Mouse (Mus musculus): ENCODE data around the gene Syf2. TPM values are rescaled to one million over a fixed set of nuclear protein-coding genes. Genes with fewer than 3 reads are reported as not detected.

The Syf2 gene
- polyA plus RNA-seq, 1 experiment from 2014 or later, result 68.1 TPM

DNA sequence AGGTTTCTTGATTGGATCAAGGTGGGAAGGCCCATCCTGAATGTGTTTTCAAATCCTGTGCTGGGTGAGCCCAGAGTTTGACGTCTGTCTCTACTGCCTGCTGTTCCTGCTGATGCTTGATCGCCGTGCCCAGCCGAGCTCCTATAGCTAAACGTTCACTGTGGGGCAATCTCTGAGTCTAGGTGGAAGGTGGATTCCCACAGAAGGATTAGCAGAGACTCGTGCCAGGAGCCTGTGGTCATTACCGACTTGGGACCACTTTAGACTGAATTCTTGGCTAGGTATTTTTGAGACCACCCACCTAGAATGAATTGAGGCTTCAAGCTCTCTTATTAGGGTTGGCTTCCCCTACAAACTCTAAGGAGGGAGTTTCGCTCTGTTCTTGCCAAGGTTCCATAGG is 48.2 kb downstream of the Syf2 start:
- Histone ChIP-seq H3K4me3 (ENCODE audit: low read depth, low read length) (no peak overlapping the region), H3K4me2 (ENCODE audit: low read length) (no peak overlapping the region), H3K9me3 (replicated peaks; ENCODE audit: control insufficient read depth, low read length) (no peaks in the 10 kb centered on the region), H3K4me1 (ENCODE audit: control insufficient read depth, insufficient read depth, low read length) (peaks cover 3% of the 10 kb centered on the region; the same call in 1 of the 2 replicates), H3K9ac (ENCODE audit: low read length) (no peak overlapping the region), H3K36me3 (ENCODE audit: control insufficient read depth, insufficient read depth, low read length) (no peaks in the 10 kb centered on the region), H3K27ac (ENCODE audit: low read depth, low read length) (no peak overlapping the region), H3K27me3 (replicated peaks; ENCODE audit: control insufficient read depth, insufficient read depth, low read length) (no peaks in the 10 kb centered on the region)
- ATAC-seq, result no peak
- no peak for DNase-seq (ENCODE audit: low spot score)
- 65% methylated on average over 8 of the region's 8 CpGs for WGBS

DNA sequence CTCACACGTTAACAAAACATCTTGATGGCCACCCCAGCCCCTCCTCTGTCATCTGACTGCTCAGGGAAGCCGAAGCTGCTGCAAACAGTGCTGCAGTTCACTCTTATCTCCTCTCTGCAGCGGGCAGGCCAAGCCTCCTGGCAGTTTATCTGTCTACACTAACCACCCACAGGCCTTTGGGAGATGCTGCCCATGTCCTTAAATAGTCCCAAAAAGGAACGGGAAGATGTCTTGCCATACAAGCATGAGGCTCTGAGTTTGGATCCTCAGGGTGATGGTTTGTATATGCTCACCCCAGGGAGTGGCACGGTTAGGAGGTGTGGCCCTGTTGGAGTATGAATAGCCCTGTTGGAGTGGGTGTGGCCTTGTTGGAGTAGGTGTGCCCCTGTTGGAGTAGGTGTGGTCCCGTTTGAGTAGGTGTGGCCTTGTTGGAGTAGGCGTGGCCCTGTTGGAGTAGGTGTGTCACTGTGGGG is 51.3 kb downstream of the Syf2 start:
- DNase-seq (ENCODE audit: low spot score), result no peak
- Histone ChIP-seq H3K4me2 (ENCODE audit: low read length) (no peak overlapping the region), H3K36me3 (ENCODE audit: control insufficient read depth, insufficient read depth, low read length) (no peaks in the 10 kb centered on the region), H3K9me3 (replicated peaks; ENCODE audit: control insufficient read depth, low read length) (no peaks in the 10 kb centered on the region), H3K4me3 (ENCODE audit: low read depth, low read length) (no peak overlapping the region), H3K27ac (ENCODE audit: low read depth, low read length) (no peak overlapping the region), H3K4me1 (ENCODE audit: control insufficient read depth, insufficient read depth, low read length) (no peaks in the 10 kb centered on the region), H3K27me3 (replicated peaks; ENCODE audit: control insufficient read depth, insufficient read depth, low read length) (no peaks in the 10 kb centered on the region), H3K9ac (ENCODE audit: low read length) (no peak overlapping the region)
- 68% methylated on average over 7 of the region's 7 CpGs for WGBS
- ATAC-seq, result no peak

DNA sequence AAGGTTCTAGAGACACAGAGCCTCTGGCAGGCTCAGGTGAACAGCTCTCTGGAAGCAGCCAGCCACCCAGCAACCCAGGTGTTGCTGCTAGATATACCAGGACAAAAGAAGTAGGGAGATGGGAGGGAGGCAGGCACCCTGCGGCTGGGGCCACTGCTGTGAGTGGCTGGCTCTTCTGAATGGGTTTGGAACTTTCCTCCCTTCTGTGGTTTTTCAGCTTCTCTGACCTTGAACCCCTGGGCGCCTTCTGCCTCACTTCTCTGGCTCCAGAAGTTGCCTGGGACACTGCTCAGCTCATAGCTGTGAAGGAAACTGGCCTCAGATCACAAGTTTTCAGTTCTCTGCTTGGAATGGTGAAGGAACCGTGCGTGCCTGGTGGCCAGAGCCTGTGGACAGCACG is 52.4 kb downstream of the Syf2 start:
- WGBS, result 53% methylated on average over 5 of the region's 5 CpGs
- Histone ChIP-seq H3K27ac (ENCODE audit: low read depth, low read length) (no peak overlapping the region), H3K36me3 (ENCODE audit: control insufficient read depth, insufficient read depth, low read length) (no peaks in the 10 kb centered on the region), H3K9me3 (replicated peaks; ENCODE audit: control insufficient read depth, low read length) (no peaks in the 10 kb centered on the region), H3K4me3 (ENCODE audit: low read depth, low read length) (no peak overlapping the region), H3K4me2 (ENCODE audit: low read length) (no peak overlapping the region), H3K4me1 (ENCODE audit: control insufficient read depth, insufficient read depth, low read length) (no peaks in the 10 kb centered on the region), H3K9ac (ENCODE audit: low read length) (no peak overlapping the region), H3K27me3 (replicated peaks; ENCODE audit: control insufficient read depth, insufficient read depth, low read length) (no peaks in the 10 kb centered on the region)
- ATAC-seq, result no peak
- DNase-seq (ENCODE audit: low spot score), result no peak

DNA sequence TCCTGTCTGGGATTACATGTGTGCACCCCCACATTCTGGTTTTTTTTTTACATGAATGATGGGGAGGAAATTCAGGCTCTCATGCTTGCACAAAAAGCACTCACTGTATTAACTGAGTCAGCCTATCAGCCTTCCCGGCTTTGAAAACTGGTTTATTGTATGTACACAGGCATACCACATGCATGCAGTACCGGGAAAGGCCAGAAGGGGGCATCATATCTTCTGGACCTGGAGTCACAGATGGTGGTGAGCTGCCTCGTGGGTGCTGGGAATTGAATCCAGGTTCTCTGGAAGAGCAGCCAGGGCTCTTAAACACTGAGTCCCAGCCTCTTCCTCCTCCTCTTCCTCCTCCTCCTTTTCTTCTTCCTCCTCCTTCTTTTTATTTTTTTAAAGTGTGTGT is 53.9 kb downstream of the Syf2 start:
- 81% methylated on average over 3 of the region's 3 CpGs for WGBS
- no peaks in the 10 kb centered on the region for H3K9me3 ChIP-seq (replicated peaks; ENCODE audit: control insufficient read depth, low read length)
- H3K4me1 ChIP-seq (ENCODE audit: control insufficient read depth, insufficient read depth, low read length), result no peaks in the 10 kb centered on the region
- H3K9ac ChIP-seq (ENCODE audit: low read length), result no peak overlapping the region
- no peaks in the 10 kb centered on the region for H3K27me3 ChIP-seq (replicated peaks; ENCODE audit: control insufficient read depth, insufficient read depth, low read length)
- no peaks in the 10 kb centered on the region for H3K36me3 ChIP-seq (ENCODE audit: control insufficient read depth, insufficient read depth, low read length)
- H3K4me2 ChIP-seq (ENCODE audit: low read length), result no peak overlapping the region
- no peak for DNase-seq (ENCODE audit: low spot score)
- no peak for ATAC-seq
- no peak overlapping the region for H3K27ac ChIP-seq (ENCODE audit: low read depth, low read length)
- H3K4me3 ChIP-seq (ENCODE audit: low read depth, low read length), result no peak overlapping the region

DNA sequence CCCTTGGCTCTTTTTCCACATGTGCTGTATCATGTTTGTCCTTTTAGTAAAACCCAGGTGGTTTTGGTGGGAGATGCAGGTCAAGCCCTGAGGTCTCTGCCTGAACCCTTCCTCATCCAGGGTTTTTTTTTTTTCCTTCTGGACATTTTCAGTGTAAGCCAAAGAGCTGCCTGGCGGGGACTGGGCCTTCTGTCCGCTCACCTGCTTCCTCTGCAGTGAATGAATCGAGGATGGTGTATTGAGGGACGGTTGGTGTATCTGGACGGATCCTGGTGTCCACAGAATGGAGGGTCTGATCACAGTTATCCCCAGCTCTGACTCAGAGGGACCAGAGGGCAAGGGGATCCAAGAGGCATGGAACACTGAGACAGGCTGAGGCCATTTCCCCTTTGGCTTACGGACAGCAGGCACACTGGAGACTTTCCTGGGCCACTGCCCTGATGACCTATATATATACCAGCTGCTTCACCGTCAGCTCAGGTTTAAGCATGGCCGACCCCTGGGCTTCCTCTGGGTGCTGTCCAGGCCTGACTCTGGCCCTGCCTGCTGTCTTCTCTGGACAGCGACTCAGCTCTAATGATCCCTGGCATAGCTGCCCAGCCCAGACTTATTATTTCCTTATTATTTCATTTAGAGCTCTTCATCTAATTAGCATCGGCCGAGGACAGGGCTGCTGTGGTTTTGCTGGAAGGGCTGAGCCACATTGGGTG is 55.1 kb downstream of the Syf2 start:
- H3K4me1 ChIP-seq (ENCODE audit: control insufficient read depth, insufficient read depth, low read length), result no peaks in the 10 kb centered on the region
- no peaks in the 10 kb centered on the region for H3K36me3 ChIP-seq (ENCODE audit: control insufficient read depth, insufficient read depth, low read length)
- no peak overlapping the region for H3K27ac ChIP-seq (ENCODE audit: low read depth, low read length)
- DNase-seq (ENCODE audit: low spot score) (no peak), ATAC-seq (no peak)
- H3K9ac ChIP-seq (ENCODE audit: low read length), result no peak overlapping the region
- 84% methylated on average over 11 of the region's 11 CpGs for WGBS
- no peak overlapping the region for H3K4me2 ChIP-seq (ENCODE audit: low read length)
- no peak overlapping the region for H3K4me3 ChIP-seq (ENCODE audit: low read depth, low read length)
- H3K27me3 ChIP-seq (replicated peaks; ENCODE audit: control insufficient read depth, insufficient read depth, low read length), result no peaks in the 10 kb centered on the region
- no peaks in the 10 kb centered on the region for H3K9me3 ChIP-seq (replicated peaks; ENCODE audit: control insufficient read depth, low read length)

DNA sequence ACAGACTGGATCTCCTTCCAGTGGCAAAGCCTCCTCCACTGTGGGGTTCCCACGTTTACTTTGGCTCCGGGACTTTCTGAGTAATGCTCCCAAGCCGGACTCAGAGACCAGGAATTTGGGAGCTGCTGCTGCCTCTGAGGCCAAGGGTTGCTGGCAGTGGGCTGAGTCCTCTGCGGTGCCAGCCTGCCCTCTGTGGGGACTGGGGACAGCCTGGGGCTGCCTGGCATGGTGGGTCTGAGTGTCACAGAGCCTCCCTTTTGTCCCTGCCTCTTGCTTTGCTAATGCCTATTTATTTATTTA is 55.6 kb downstream of the Syf2 start:
- H3K36me3 ChIP-seq (ENCODE audit: control insufficient read depth, insufficient read depth, low read length), result no peaks in the 10 kb centered on the region
- H3K27ac ChIP-seq (ENCODE audit: low read depth, low read length), result no peak overlapping the region
- WGBS, result 69% methylated on average over 4 of the region's 4 CpGs
- no peak overlapping the region for H3K4me3 ChIP-seq (ENCODE audit: low read depth, low read length)
- H3K9me3 ChIP-seq (replicated peaks; ENCODE audit: control insufficient read depth, low read length), result no peaks in the 10 kb centered on the region
- H3K4me2 ChIP-seq (ENCODE audit: low read length), result no peak overlapping the region
- H3K27me3 ChIP-seq (replicated peaks; ENCODE audit: control insufficient read depth, insufficient read depth, low read length), result no peaks in the 10 kb centered on the region
- no peak for ATAC-seq
- H3K9ac ChIP-seq (ENCODE audit: low read length), result no peak overlapping the region
- H3K4me1 ChIP-seq (ENCODE audit: control insufficient read depth, insufficient read depth, low read length), result no peaks in the 10 kb centered on the region
- DNase-seq (ENCODE audit: low spot score), result no peak

DNA sequence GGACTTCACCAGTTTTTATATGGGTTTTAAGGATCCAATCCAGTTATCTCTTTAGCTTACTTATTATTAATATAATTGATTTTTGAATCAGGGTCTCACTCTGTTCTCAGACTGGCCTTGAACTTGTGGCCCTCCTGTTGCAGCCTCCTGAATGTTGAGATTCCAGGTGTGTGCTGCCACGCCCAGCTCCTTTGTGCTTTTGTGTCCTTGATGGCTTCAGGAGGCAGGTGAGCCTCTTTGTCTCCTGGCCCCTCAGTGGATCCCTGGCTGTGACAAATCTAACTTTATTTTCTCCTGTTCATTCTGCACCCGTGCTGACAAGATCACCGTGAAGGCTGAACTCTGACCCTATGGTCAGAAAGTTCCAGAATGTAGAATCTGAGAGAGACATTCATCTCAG is 56.3 kb downstream of the Syf2 start:
- no peak overlapping the region for H3K9ac ChIP-seq (ENCODE audit: low read length)
- H3K27ac ChIP-seq (ENCODE audit: low read depth, low read length), result no peak overlapping the region
- no peak overlapping the region for H3K4me2 ChIP-seq (ENCODE audit: low read length)
- ATAC-seq (no peak), DNase-seq (ENCODE audit: low spot score) (no peak)
- no peaks in the 10 kb centered on the region for H3K36me3 ChIP-seq (ENCODE audit: control insufficient read depth, insufficient read depth, low read length)
- H3K9me3 ChIP-seq (replicated peaks; ENCODE audit: control insufficient read depth, low read length), result no peaks in the 10 kb centered on the region
- H3K4me3 ChIP-seq (ENCODE audit: low read depth, low read length), result no peak overlapping the region
- WGBS, result 85% methylated on average over 3 of the region's 3 CpGs
- no peaks in the 10 kb centered on the region for H3K27me3 ChIP-seq (replicated peaks; ENCODE audit: control insufficient read depth, insufficient read depth, low read length)
- H3K4me1 ChIP-seq (ENCODE audit: control insufficient read depth, insufficient read depth, low read length), result no peaks in the 10 kb centered on the region

Other genes starting within 250 kb of the Syf2 start
- gene Man1c1, start 226.6 kb upstream of the Syf2 start, polyA plus RNA-seq (2014; fragmentation: Nextera tagmentation; extraction: Ambion mirVana), result 1.5 and 1.9 TPM in 2 replicates
- gene Ldlrap1, start 162.9 kb upstream of the Syf2 start, polyA plus RNA-seq (2014; fragmentation: Nextera tagmentation; extraction: Ambion mirVana), result 1.6 and 1.7 TPM in 2 replicates
- gene Maco1, start 77.6 kb upstream of the Syf2 start, polyA plus RNA-seq (2014; fragmentation: Nextera tagmentation; extraction: Ambion mirVana), result 81.9 and 92.5 TPM in 2 replicates
- gene Rhd, start 66.4 kb upstream of the Syf2 start, polyA plus RNA-seq (2014; fragmentation: Nextera tagmentation; extraction: Ambion mirVana), result 0.85 and 0.99 TPM in 2 replicates
- gene Tmem50a, start 15.9 kb upstream of the Syf2 start, polyA plus RNA-seq (2014; fragmentation: Nextera tagmentation; extraction: Ambion mirVana), result 166 and 178 TPM in 2 replicates
- 363 and 474 TPM in 2 replicates for gene Rsrp1, start 7.3 kb upstream of the Syf2 start, polyA plus RNA-seq (2014; fragmentation: Nextera tagmentation; extraction: Ambion mirVana)
- not detected in 2 replicates for gene Runx3, start 189.8 kb downstream of the Syf2 start, polyA plus RNA-seq (2014; fragmentation: Nextera tagmentation; extraction: Ambion mirVana)